Mouse (Mus musculus): ENCODE measurements around the gene L3mbtl1.

Gene L3mbtl1

DNA sequence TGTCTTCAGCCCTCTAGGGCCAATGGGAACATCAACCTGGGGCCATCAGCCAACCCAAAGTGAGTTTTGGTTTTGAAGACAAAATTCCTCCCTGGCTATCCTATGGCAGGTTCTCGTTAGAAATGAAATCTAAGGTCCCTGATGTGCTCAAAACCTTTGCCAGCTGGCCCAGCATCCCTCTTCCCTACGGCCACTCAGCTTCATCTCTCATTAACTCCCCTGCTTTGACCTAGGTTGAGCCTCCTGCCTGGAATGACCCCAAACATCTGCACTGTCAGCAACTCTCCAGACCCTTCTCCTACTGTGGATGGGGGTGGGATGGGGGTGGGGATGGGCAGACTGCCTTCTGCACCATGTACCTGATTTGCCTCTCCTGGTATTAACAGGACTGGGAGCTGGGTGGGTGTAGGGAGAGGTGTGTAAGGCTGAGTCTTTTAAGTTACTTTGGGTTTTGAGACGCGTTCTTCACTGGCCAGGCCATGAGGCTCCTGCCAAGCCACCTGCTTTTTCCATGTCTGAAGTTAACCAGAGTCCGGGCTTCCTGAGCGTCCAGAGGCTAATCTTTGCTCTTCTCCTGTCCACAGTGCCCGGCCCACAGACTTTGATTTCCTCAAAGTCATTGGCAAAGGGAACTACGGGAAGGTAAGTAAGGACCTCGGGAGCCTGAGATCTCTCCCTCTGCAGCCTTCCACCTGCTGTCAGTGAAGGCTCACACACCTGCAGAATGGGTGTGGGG lies 50.8 kb downstream of the L3mbtl1 start:
- DNase-seq (ENCODE audit: low read depth, low spot score), result no peak

DNA sequence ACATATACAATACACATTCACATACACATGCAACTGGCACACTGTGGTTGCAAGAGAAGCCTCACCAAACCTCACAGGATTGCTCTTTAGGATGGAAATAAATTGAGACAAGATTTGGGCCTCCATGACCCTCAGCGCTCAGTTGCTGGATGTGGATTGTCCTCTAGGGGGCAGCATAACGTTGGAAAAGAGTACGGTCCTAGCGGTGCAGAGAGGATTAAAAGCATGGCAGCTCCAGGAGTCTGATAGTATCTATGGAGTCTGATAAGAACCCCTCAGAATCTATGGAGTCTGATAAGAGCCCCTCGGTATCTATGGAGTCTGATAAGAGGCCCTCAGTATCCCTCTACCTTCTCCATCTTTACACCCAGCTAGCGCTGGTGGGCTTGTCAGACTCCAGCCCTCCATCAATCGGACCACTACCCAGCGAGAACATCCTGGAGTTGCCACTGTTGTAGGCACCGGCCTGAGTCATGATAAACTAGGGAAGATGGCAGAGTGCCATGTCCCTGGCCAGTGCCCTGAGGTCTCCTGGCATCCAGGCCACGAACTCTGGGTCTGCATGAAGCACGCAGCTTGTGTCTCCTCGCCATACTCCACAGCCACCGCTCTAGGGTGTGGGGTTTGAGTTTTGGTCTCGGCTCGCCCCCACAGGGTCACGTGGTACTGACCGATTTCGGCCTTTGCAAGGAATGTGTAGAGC lies 55.4 kb downstream of the L3mbtl1 start:
- DNase-seq (ENCODE audit: low read depth, low spot score), result peak; percentile 77

DNA sequence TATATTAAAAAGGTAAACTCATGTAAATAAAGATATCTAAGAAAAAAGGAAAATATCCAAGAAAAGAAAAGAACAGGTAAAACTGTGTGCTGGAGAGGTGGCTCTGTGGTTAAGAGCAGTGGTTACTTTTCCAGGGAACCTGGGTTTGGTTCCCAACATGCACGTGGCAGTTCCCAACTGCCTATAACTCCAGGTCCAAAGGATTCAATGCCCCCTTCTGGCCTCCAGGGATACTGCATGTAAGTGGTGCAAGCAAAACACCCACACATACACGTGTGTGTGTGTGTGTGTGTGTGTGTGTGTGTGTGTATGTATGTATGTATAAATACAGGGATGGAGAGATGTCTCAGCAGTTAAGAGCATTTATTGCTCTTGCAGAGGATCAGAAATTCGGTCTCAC lies 56.5 kb downstream of the L3mbtl1 start:
- peak; percentile 53 for DNase-seq (ENCODE audit: low read depth, low spot score)

DNA sequence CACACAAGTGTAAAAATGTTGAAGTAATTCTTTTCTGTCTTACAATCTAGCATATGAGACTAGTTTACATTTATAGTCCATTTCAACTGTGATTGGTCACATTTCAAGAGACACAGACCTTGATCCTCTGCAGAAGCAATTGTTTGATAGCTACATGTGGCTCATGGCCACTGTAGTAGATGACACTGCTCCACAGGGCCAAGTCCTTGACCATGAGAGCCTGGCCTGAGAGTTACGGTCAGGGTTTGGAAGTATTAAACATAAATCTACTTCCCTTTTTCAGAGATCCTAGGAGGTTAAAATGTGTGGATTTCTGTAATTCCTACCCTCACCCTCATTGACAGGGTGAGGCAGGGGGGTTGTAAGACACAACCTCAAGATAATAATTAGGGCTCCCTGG lies 57.8 kb downstream of the L3mbtl1 start:
- DNase-seq (ENCODE audit: low read depth, low spot score), result no peak

DNA sequence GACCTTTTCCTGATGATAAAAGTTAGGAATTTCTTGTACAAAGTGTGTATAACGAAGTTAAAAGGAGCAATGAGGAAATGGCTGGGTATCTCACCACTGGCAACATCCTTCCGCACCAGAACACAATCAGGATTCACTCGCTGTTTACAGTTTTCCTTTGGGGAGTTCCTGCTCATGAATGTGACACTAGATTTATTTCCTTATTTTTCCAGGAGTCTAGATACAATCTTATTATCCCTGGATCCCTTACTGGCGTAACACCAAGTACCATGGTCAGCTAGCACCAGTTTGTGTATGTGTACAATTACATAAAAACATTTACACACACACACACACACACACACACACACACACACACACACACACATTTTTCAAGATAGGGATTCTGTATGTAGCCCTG lies 64.0 kb downstream of the L3mbtl1 start:
- no peak for DNase-seq (ENCODE audit: low read depth, low spot score)

DNA sequence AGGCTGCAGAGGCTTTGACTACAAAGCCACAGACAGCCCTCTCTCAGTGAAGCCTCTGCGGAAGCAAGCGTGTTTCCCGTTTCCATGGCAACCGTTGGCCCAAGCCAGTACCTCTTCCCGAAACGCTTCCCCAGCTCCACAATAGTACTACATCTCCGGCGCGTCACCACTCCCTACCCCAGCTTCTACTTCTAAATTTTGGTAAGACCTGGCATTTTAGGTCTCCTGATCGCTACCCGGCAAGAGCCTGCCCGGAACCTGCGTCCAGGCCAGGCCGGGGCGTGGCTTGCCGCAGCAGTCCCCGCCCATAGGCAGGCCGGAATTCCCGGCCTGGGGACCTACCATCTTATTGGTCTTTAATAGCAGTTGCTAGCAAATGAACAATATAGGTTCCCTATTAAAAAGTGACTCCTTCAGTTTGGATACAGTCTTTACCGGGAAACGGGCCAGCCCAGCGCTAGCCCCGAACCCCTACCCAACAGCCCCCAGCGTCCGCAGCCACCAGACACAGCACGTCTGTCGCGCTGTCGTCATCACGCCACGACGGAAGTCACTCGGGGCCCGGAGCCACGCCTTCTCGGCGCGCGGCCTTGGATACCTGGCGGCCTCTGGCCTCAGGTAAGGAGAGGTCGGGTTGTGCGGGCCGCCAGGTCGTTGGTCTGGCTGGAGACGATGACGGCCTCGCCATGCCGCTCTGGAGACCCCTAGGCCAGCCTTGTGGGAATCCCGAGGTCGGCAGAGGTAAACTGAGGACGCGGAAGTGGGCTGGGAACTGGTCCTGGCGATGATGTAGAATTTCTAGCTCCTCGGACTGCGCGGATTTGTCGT lies 73.9 kb downstream of the L3mbtl1 start, which contains the start of gene Ift52:
Gene Ift52, plus strand, starts transcription at position 439 of the 828 bp plus-strand sequence.
- peak; percentile 97 for DNase-seq (ENCODE audit: low read depth, low spot score)

Data from brain, adult 2 months (tissue).